Mouse (Mus musculus) naive thymus-derived CD4-positive, alpha-beta T cell, adult 5 months (primary cell): Measurements from ENCODE around the gene Dact1. TPM values are rescaled to one million over a fixed set of nuclear protein-coding genes. Genes with fewer than 3 reads are reported as not detected.

Experiments used
- polyA plus RNA-seq: library from polyadenylated mRNA; unstranded; fragments of 100-300 nt; shearing (Covaris generic); gene quantifications from one replicate; pipeline ENCODE4 v1.2.1, GENCODE M21; 2017

The Dact1 gene
- 0.19 TPM for polyA plus RNA-seq

DNA sequence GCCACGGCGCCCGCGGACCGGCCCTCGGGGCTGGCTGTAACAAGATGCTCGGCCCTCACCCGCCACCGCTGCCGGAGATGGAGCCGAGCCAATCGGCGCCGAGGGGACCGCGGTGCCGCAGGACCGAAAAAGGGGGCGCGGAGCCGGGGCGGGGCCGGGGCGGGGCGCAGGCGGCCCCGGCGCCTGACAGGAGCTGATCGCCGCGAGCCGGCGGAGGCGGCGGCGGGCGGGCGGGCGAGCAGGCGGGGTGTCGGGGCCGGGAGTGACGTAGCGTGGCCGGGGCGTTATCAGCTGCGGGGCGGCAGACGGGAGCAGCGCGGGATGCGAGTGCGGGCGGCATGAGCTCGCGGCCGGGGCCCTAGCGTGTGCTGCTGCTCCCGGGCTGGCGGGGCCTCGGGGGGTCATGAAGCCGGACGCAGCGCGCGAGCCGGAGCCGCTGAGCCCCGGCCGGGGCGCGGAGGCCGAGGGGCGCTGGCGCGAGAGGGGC lies at the start of gene Dact1:
TSS of gene Dact1 (plus strand) at position 304 of the 487 bp plus-strand sequence.

Other genes starting within 250 kb of the Dact1 start
- gene Tomm20l, start 198.5 kb upstream of the Dact1 start, polyA plus RNA-seq = not detected
- 57.1 TPM for gene Timm9, start 173.2 kb upstream of the Dact1 start, polyA plus RNA-seq
- 14.5 TPM for gene 2700049A03Rik, start 173.0 kb upstream of the Dact1 start, polyA plus RNA-seq